8 mouse cellular contexts compared by ENCODE assay signal in genomic region chr1:90690591-90691116, GRCm38 (mm10).
DNase-seq lines count a peak whose midpoint lies in the region; ATAC-seq and TF ChIP-seq lines count a peak whose summit lies in the region.

No protein-coding gene starts in this region.

- DNase-seq in liver: peak; percentile 13
- peak; percentile 53 to 56 for DNase-seq in frontal cortex, postnatal 36 days (ENCODE audit: low spot score in 2 of 2)
- DNase-seq in lung, embryonic 14.5 days: peak; percentile 87
- DNase-seq in testis, postnatal 14 days (ENCODE audit: low spot score): peak; percentile 43
- DNase-seq in c-Kit-positive CD71-positive TER-119-positive erythroid progenitor cells, embryonic 14.5 days (ENCODE audit: low spot score): no peak
- no peak for DNase-seq in spleen, adult 12 weeks (ENCODE audit: low spot score)

- H3K4me2 ChIP-seq in liver, embryonic 12.5 days: no peak overlapping the region
- no peak overlapping the region for H3K4me2 ChIP-seq in kidney, embryonic 15.5 days
- H3K4me2 ChIP-seq in lung, embryonic 14.5 days: no peak overlapping the region

- H3K9me3 ChIP-seq in liver, embryonic 12.5 days (replicated peaks): 0 out of 2 replicates have a peak, but pooled peaks cover 2% of the 10 kb centered on the region
- H3K9me3 ChIP-seq in kidney, embryonic 15.5 days (replicated peaks): no peaks in the 10 kb centered on the region
- no peaks in the 10 kb centered on the region for H3K9me3 ChIP-seq in lung, embryonic 14.5 days (ENCODE audit: low read depth, low read length)

- ATAC-seq in liver, embryonic 12.5 days: no peak
- ATAC-seq in kidney, embryonic 15.5 days (replicated peaks; ENCODE audit: low FRiP score): peak; percentile 82
- ATAC-seq in lung, embryonic 14.5 days (ENCODE audit: insufficient read depth): peak; percentile 88

- no peaks in the 10 kb centered on the region for H3K36me3 ChIP-seq in liver, embryonic 12.5 days
- H3K36me3 ChIP-seq in kidney, embryonic 15.5 days: no peaks in the 10 kb centered on the region
- H3K36me3 ChIP-seq in lung, embryonic 14.5 days (ENCODE audit: insufficient read depth): no peaks in the 10 kb centered on the region

- no peaks in the 10 kb centered on the region for H3K4me1 ChIP-seq in liver, embryonic 12.5 days
- H3K4me1 ChIP-seq in kidney, embryonic 15.5 days: peaks cover 18% of the 10 kb centered on the region
- H3K4me1 ChIP-seq in lung, embryonic 14.5 days (ENCODE audit: insufficient read depth): peaks cover 14% of the 10 kb centered on the region; the same call in 1 of the 2 replicates

- no peak for TF ChIP-seq CTCF in lung, embryonic 14.5 days (IDR thresholded peaks at IDR 0.05; ENCODE audit: low read depth)

- H3K27ac ChIP-seq in liver, embryonic 12.5 days: no peak overlapping the region
- H3K27ac ChIP-seq in kidney, embryonic 15.5 days: peak overlapping the region; percentile 82
- H3K27ac ChIP-seq in lung, embryonic 14.5 days (ENCODE audit: low read depth): peak overlapping the region; percentile 90

- H3K27me3 ChIP-seq in liver, embryonic 12.5 days (replicated peaks): no peaks in the 10 kb centered on the region
- H3K27me3 ChIP-seq in kidney, embryonic 15.5 days: no peaks in the 10 kb centered on the region
- no peaks in the 10 kb centered on the region for H3K27me3 ChIP-seq in lung, embryonic 14.5 days (ENCODE audit: insufficient read depth, low read length)

- WGBS in liver, embryonic 12.5 days (ENCODE audit: insufficient replicate concordance): 44% methylated on average over 4 of the region's 4 CpGs
- WGBS in kidney, embryonic 15.5 days: 27% methylated on average over 4 of the region's 4 CpGs
- WGBS in lung, embryonic 14.5 days: 19% methylated on average over 4 of the region's 4 CpGs

- H3K4me3 ChIP-seq in liver, embryonic 12.5 days: no peak overlapping the region
- no peak overlapping the region for H3K4me3 ChIP-seq in kidney, embryonic 15.5 days (replicated peaks)
- H3K4me3 ChIP-seq in lung, embryonic 14.5 days (ENCODE audit: low read depth, low read length): no peak overlapping the region

- H3K9ac ChIP-seq in liver, embryonic 12.5 days: no peak overlapping the region
- no peak overlapping the region for H3K9ac ChIP-seq in kidney, embryonic 15.5 days
- H3K9ac ChIP-seq in lung, embryonic 14.5 days: no peak overlapping the region

Comparison
In these comparisons a context has a peak if more than half of its experiments do, and no peak if none do; other contexts are left out.
1. DNase-seq: peak in liver (single experiment), frontal cortex, postnatal 36 days (2 of 2), lung, embryonic 14.5 days (single experiment) and testis, postnatal 14 days (single experiment); none in c-Kit-positive CD71-positive TER-119-positive erythroid progenitor cells, embryonic 14.5 days (single experiment) and spleen, adult 12 weeks (single experiment).